Mouse (Mus musculus) limb, embryonic 11.5 days (tissue): ENCODE measurements around the gene Coa5. TPM values are rescaled to one million over a fixed set of nuclear protein-coding genes. Genes with fewer than 3 reads are reported as not detected.

Experiments
- ATAC-seq: fragments of 200-750 bp; cut with Nextera tagmentation; 2 replicates; pipeline ENCODE4 v1.8.0; 2017; ENCODE audit warnings: low read depth; ENCODE audit not compliant: insufficient number of reproducible peaks, low FRiP score, low TSS enrichment
- DNase-seq: peaks from one replicate; pipeline ENCODE4 v3.0.0-alpha.2; 2015; ENCODE audit warnings: low spot score
- H3K27ac ChIP-seq: fragments of 300-500 bp; sonication (generic); replicated peaks from 2 replicates; pipeline ENCODE4 v1.5.1; 2014; ENCODE audit warnings: low read depth, mild to moderate bottlenecking, low read length
- H3K27me3 ChIP-seq: fragments of 300-500 bp; sonication (generic); 2 replicates; pipeline ENCODE4 v1.6.1; 2014; ENCODE audit warnings: mild to moderate bottlenecking, low read length, mixed read lengths; ENCODE audit not compliant: control insufficient read depth, insufficient read depth
- H3K36me3 ChIP-seq: fragments of 300-500 bp; sonication (generic); 2 replicates; pipeline ENCODE4 v1.6.1; 2014; ENCODE audit warnings: mild to moderate bottlenecking, low read length, moderate library complexity, mixed read lengths; ENCODE audit not compliant: control insufficient read depth, insufficient read depth
- H3K4me1 ChIP-seq: fragments of 300-500 bp; sonication (generic); 2 replicates; pipeline ENCODE4 v1.6.1; 2014; ENCODE audit warnings: low read length, mixed read lengths; ENCODE audit not compliant: control insufficient read depth, insufficient read depth
- H3K4me2 ChIP-seq: fragments of 300-500 bp; sonication (generic); 2 replicates; pipeline ENCODE4 v1.6.1; 2014; ENCODE audit warnings: low read depth, mild to moderate bottlenecking, moderate library complexity; ENCODE audit not compliant: severe bottlenecking
- H3K4me3 ChIP-seq: fragments of 300-500 bp; sonication (generic); 2 replicates; pipeline ENCODE4 v1.5.1; 2014; ENCODE audit warnings: low read depth, low read length
- H3K9ac ChIP-seq: fragments of 300-500 bp; sonication (generic); 2 replicates; pipeline ENCODE4 v1.6.1; 2014; ENCODE audit warnings: mild to moderate bottlenecking, low read length
- H3K9me3 ChIP-seq: fragments of 300-500 bp; sonication (generic); 2 replicates; pipeline ENCODE4 v1.6.1; 2016; ENCODE audit warnings: low read length; ENCODE audit not compliant: control insufficient read depth
- WGBS: fragments of 180-500 bp; shearing (Covaris S2); extraction: QIAGEN DNeasy Blood & Tissue Kit; methylation state at CpG from one replicate; pipeline ENCODE4 v1.1.7; 2014; 5-methylcytosine and 5-hydroxymethylcytosine counted together
- polyA plus RNA-seq: library from polyadenylated mRNA; unstranded; fragments of >200 nt; fragmentation: Nextera tagmentation; extraction: Ambion mirVana; gene quantifications from 2 replicates; pipeline ENCODE4 v1.2.1, GENCODE M21; 2014

The Coa5 gene
- polyA plus RNA-seq, 1 experiment from 2014 or later: 58.8 TPM

DNA sequence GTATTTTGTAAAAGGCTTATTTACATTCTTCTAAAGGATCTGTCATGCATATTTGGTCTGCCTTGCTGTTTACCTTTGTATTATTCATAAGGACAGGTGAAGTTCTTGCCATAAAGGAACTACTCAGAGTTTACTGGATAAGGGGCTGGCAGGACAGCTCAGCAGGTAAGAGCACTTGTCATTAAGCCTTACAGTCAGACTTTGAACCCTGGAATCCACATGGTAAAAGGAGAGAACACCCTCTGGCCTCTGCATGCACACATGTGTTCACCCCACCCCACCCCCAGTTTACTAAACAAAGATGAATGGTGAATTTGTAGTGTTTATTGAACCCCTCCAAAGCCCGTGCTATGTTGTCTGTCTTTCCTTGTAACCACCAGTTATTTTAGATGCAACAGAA, 14.5 kb downstream of the Coa5 start:
- Histone ChIP-seq H3K27me3 (no peaks in the 10 kb centered on the region), H3K9ac (no peak overlapping the region), H3K4me1 (no peaks in the 10 kb centered on the region), H3K4me2 (no peak overlapping the region), H3K27ac (no peak overlapping the region), H3K36me3 (peaks cover 10% of the 10 kb centered on the region; the same call in 1 of the 2 replicates), H3K9me3 (no peaks in the 10 kb centered on the region), H3K4me3 (no peak overlapping the region)
- DNase-seq: no peak
- ATAC-seq: no peak
- WGBS: 89% methylated on average over 1 of the region's 1 CpGs

DNA sequence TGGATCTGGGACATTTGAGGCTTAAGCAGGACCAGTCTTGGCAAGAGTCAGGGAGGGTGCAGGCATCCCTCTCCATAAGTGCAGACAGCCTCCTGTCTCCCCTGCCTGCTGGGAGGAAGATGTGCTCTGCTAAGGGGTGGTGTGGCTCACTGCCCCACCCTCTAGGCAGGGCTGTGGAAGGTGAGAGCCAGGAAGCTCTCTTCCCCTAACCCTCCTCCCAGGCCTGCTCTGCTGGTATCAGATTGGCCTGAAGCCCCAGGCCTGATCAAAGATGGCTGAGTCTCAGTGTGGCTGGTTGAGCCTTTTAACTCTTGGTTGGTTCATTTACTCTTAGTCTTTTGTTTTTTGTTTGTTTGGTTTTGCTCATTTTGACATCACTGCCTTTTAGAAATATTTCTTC, 20.3 kb downstream of the Coa5 start:
- H3K4me3 ChIP-seq: no peak overlapping the region
- no peak for ATAC-seq
- DNase-seq: no peak
- H3K36me3 ChIP-seq: no peaks in the 10 kb centered on the region
- no peak overlapping the region for H3K9ac ChIP-seq
- H3K9me3 ChIP-seq: no peaks in the 10 kb centered on the region
- H3K4me1 ChIP-seq: no peaks in the 10 kb centered on the region
- H3K27ac ChIP-seq: no peak overlapping the region
- no peaks in the 10 kb centered on the region for H3K27me3 ChIP-seq
- H3K4me2 ChIP-seq: no peak overlapping the region

DNA sequence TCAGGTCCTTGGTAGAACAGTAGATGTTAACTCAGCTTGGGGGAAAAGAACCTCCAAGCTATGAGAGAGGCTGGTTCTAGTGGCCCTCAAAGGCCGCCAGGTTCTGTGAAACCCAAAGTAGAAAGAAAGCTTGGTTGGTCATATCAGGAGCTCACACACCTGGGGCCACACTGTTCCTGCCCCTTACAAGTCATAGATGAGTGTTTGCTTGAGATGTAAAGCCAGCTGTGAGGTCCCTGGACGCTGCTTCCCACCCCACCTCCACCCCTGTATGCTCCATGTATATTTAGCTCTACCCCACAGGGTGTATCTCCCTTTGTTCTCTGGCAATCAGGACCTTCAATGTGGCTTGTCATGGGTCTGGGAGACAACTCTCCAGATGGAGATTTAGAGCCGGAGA, 21.2 kb downstream of the Coa5 start:
- H3K36me3 ChIP-seq: no peaks in the 10 kb centered on the region
- H3K9me3 ChIP-seq: no peaks in the 10 kb centered on the region
- H3K4me3 ChIP-seq: no peak overlapping the region
- H3K4me1 ChIP-seq: no peaks in the 10 kb centered on the region
- H3K27ac ChIP-seq: no peak overlapping the region
- DNase-seq: no peak
- WGBS: 60% methylated on average over 3 of the region's 3 CpGs
- no peak for ATAC-seq
- no peaks in the 10 kb centered on the region for H3K27me3 ChIP-seq
- H3K9ac ChIP-seq: no peak overlapping the region
- H3K4me2 ChIP-seq: no peak overlapping the region

DNA sequence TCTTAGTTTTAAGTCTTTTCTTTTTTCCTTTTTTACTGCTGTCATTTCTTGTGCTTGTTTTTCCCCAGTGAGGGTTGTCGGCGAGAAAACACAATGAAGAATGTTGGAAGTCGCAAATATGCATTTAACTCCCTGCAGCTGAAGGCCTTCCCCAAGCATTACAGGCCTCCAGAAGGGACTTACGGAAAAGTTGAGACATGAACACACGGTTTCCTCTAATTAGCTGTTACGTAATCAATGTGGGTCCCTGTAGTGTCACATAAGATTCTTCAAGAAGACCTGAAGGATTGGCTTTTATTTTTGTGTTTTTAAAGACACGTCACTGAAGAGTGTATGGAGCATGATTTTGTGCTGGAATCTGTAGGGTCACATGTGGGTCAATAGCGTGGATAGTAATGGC, 21.8 kb downstream of the Coa5 start:
- WGBS: 81% methylated on average over 8 of the region's 8 CpGs
- no peak for ATAC-seq
- Histone ChIP-seq H3K9me3 (no peaks in the 10 kb centered on the region), H3K4me3 (no peak overlapping the region), H3K4me1 (no peaks in the 10 kb centered on the region), H3K27me3 (no peaks in the 10 kb centered on the region), H3K4me2 (no peak overlapping the region), H3K27ac (no peak overlapping the region), H3K9ac (no peak overlapping the region), H3K36me3 (no peaks in the 10 kb centered on the region)
- DNase-seq: no peak

DNA sequence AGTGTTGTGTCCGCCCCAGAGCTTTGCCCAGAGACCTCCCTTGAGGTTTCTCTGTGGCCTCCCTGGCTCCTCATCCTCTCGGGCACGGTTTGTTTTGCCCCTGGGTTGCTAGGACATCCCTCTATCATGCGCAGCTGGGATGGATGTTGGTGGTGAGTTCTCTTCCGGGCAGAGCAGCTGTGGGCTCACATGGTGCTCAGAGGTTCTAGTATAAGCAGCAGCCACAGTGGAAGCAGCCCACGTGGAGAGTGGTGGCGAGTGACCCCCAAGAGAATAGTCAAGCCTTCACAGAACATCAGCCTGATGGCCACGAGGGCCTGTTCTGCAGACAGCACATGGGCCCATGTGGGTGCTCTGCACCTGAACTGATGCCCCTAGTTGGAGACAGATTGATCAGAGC, 22.7 kb downstream of the Coa5 start:
- no peaks in the 10 kb centered on the region for H3K9me3 ChIP-seq
- H3K36me3 ChIP-seq: no peaks in the 10 kb centered on the region
- DNase-seq: no peak
- H3K9ac ChIP-seq: no peak overlapping the region
- ATAC-seq: no peak
- no peaks in the 10 kb centered on the region for H3K27me3 ChIP-seq
- no peaks in the 10 kb centered on the region for H3K4me1 ChIP-seq
- WGBS: 85% methylated on average over 8 of the region's 8 CpGs
- H3K27ac ChIP-seq: no peak overlapping the region
- H3K4me2 ChIP-seq: no peak overlapping the region
- H3K4me3 ChIP-seq: no peak overlapping the region

DNA sequence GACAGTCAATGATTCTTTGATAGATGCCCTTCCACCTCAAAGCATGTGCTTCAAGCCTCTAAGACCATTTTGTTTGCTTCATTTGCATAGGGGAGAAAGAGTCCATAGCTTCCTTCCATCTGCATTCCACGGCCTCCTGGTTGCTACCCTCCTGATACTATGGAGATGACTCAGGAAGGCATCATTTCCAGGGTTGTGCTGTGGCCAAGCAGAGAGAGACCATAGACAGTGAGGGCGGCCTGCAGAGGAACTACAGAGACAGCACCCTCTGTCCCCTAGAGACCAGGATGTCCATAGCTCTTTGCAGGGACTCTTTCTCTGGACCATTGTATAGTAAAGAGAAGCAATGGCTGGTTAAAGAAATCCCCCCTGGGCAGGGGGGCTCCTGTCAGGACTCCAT, 24.8 kb downstream of the Coa5 start:
- Histone ChIP-seq H3K36me3 (no peaks in the 10 kb centered on the region), H3K9ac (no peak overlapping the region), H3K4me3 (no peak overlapping the region), H3K27ac (no peak overlapping the region), H3K4me1 (no peaks in the 10 kb centered on the region), H3K27me3 (no peaks in the 10 kb centered on the region), H3K9me3 (no peaks in the 10 kb centered on the region), H3K4me2 (no peak overlapping the region)
- DNase-seq (no peak), ATAC-seq (no peak)
- 88% methylated on average over 2 of the region's 2 CpGs for WGBS

DNA sequence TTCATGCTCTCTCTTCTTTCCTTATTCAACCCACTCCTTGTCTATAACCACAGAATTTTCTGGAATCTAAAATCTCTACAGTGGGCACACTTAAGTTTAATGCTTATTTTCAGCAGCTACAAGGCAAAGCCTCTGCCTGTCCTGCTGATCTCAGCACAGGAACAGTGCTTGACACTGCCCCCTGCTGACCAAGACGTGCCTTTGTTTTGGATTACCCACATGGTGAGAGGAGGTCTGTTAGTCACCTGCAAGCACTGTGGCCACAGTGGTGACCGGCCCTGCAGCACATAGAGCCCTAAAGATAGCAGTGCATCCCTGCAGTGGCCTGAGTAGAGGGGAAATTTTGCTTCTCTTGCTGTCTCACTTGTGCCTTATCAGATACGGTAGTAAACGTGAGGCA, 28.2 kb downstream of the Coa5 start:
- Histone ChIP-seq H3K27me3 (no peaks in the 10 kb centered on the region), H3K36me3 (no peaks in the 10 kb centered on the region), H3K27ac (no peak overlapping the region), H3K4me3 (no peak overlapping the region), H3K4me1 (0 out of 2 replicates have a peak, but pooled peaks cover 2% of the 10 kb centered on the region), H3K9ac (no peak overlapping the region), H3K9me3 (no peaks in the 10 kb centered on the region), H3K4me2 (no peak overlapping the region)
- 61% methylated on average over 4 of the region's 4 CpGs for WGBS
- ATAC-seq (no peak), DNase-seq (peak; percentile 64)

DNA sequence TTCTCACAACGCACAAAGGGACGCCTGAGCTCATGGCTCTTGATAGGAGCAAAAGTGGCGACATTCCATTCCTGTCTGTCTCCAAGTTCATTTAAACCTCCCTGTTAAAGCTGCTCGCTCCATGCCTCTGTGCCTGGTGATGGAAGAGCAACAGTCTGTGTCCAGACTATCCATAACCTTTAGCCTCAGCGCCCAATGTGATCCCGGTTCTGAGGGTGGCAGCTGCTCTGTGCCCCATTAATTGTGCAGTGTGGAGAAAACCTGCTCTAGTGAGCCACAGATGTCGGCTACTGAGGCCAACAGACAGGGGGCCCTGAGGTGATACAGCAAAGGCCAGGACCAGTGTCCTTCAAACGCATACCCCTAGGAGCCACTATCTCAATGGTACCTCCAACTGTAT, 30.2 kb downstream of the Coa5 start:
- no peaks in the 10 kb centered on the region for H3K27me3 ChIP-seq
- H3K36me3 ChIP-seq: no peaks in the 10 kb centered on the region
- DNase-seq: no peak
- no peaks in the 10 kb centered on the region for H3K9me3 ChIP-seq
- no peak for ATAC-seq
- H3K4me3 ChIP-seq: no peak overlapping the region
- H3K4me1 ChIP-seq: 0 out of 2 replicates have a peak, but pooled peaks cover 2% of the 10 kb centered on the region
- no peak overlapping the region for H3K4me2 ChIP-seq
- WGBS: 60% methylated on average over 8 of the region's 8 CpGs
- H3K9ac ChIP-seq: no peak overlapping the region
- H3K27ac ChIP-seq: no peak overlapping the region

DNA sequence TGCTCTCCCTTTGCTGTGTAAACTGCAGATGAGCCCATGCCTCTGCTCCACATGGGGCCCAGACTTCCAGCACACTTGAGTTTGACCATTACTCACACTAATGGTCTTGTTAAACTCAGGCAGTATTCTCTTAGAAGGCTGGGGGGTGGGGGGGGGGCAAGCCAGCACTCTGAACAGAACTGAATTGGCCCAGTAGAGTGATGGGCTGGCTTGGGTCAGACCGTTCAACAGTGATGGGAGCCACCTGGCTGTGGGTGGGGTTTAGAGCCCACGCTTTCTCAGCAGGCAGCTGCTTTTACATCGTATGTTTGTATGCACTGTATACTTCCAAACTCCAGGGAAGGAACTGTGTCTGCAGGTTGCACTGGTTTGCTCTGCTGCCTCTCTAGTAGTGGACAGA, 30.9 kb downstream of the Coa5 start:
- no peak overlapping the region for H3K9ac ChIP-seq
- ATAC-seq (no peak), DNase-seq (no peak)
- H3K27ac ChIP-seq: no peak overlapping the region
- H3K4me2 ChIP-seq: no peak overlapping the region
- H3K9me3 ChIP-seq: no peaks in the 10 kb centered on the region
- no peak overlapping the region for H3K4me3 ChIP-seq
- H3K27me3 ChIP-seq: no peaks in the 10 kb centered on the region
- no peaks in the 10 kb centered on the region for H3K36me3 ChIP-seq
- H3K4me1 ChIP-seq: 0 out of 2 replicates have a peak, but pooled peaks cover 2% of the 10 kb centered on the region
- WGBS: 21% methylated on average over 3 of the region's 3 CpGs
